Mouse (Mus musculus): ENCODE data around the gene Gm10477. TPM values are rescaled to one million over a fixed set of nuclear protein-coding genes. Genes with fewer than 3 reads are reported as not detected.

Gm10477 gene
- total and polyA plus RNA-seq, 3 experiments: not detected

DNA sequence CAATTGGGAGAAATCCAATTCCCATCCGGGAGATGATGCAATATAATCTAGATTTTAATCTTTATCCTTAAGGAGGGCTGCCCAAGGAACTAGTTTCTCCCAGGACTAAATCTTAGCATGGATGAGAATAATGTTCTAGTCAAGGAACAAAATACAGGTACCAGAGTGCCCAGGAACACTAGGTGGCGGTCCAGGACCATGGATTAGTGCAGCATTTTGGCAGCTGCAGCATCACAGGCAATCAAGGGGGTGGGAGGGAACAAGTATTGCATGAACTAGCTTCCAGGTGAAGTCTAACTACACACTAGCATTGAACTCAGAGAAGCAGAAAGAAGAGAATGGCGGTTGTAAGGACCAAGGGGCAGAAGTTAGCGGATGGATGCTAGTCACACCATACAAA lies 12.6 kb downstream of the Gm10477 start:
- Histone ChIP-seq H3K27ac (no peak overlapping the region), H3K9ac (ENCODE audit: low read depth, low read length) (no peak overlapping the region), H3K36me3 (ENCODE audit: control insufficient read depth, insufficient read depth, low read length) (no peaks in the 10 kb centered on the region), H3K4me3 (no peak overlapping the region), H3K79me2 (replicated peaks; ENCODE audit: control insufficient read depth, insufficient read depth, low read length) (no peaks in the 10 kb centered on the region), H3K4me1 (ENCODE audit: control insufficient read depth, insufficient read depth, low read length) (no peaks in the 10 kb centered on the region), H3K27me3 (ENCODE audit: control insufficient read depth, insufficient read depth, low read length) (no peaks in the 10 kb centered on the region)
- no peak for DNase-seq
- WGBS: 51% methylated on average over 4 of the region's 4 CpGs
- TF ChIP-seq CTCF (IDR thresholded peaks at IDR 0.05) (peak; percentile 37), EP300 (IDR thresholded peaks at IDR 0.05; ENCODE audit: insufficient read depth, low read depth, low read length) (no peak), POLR2A (IDR thresholded peaks at IDR 0.05; ENCODE audit: insufficient read depth, low read depth, low read length) (no peak)
- intact Hi-C loops (cut with DNase I): no loop called here

- H3K4me3 ChIP-seq: no peak within 1 kb of the TSS
- H3K27me3 ChIP-seq (ENCODE audit: control insufficient read depth, insufficient read depth, low read length): no peaks in the 10 kb centered on the region
- DNase-seq: no peak
- no peaks in the 10 kb centered on the region for H3K36me3 ChIP-seq (ENCODE audit: control insufficient read depth, insufficient read depth, low read length)
- no peaks in the 10 kb centered on the region for H3K79me2 ChIP-seq (replicated peaks; ENCODE audit: control insufficient read depth, insufficient read depth, low read length)
- TF ChIP-seq POLR2A (IDR thresholded peaks at IDR 0.05; ENCODE audit: insufficient read depth, low read depth, low read length) (no peak), EP300 (IDR thresholded peaks at IDR 0.05; ENCODE audit: insufficient read depth, low read depth, low read length) (no peak), CTCF (IDR thresholded peaks at IDR 0.05) (no peak)
- no peak within 1 kb of the TSS for H3K27ac ChIP-seq
- H3K4me1 ChIP-seq (ENCODE audit: control insufficient read depth, insufficient read depth, low read length): no peaks in the 10 kb centered on the region
- 76% methylated on average over 7 of the region's 7 CpGs for WGBS
- intact Hi-C loops (cut with DNase I): no loop called here
- no peak within 1 kb of the TSS for H3K9ac ChIP-seq (ENCODE audit: low read depth, low read length)
Measured at GRCm38 (mm10) chrX:56549506-56549905, 25.0 kb downstream of the Gm10477 start, which contains the start of gene Gm648. Gm648 (minus strand) TSS chrX:56549606.

GRCm38 (mm10) chrX:56553584-56553983 lies 29.0 kb downstream of the Gm10477 start:
- DNase-seq: no peak
- no peak overlapping the region for H3K9ac ChIP-seq (ENCODE audit: low read depth, low read length)
- no peaks in the 10 kb centered on the region for H3K4me1 ChIP-seq (ENCODE audit: control insufficient read depth, insufficient read depth, low read length)
- TF ChIP-seq POLR2A (IDR thresholded peaks at IDR 0.05; ENCODE audit: insufficient read depth, low read depth, low read length) (no peak), EP300 (IDR thresholded peaks at IDR 0.05; ENCODE audit: insufficient read depth, low read depth, low read length) (no peak), CTCF (IDR thresholded peaks at IDR 0.05) (no peak)
- H3K27ac ChIP-seq: no peak overlapping the region
- no peak overlapping the region for H3K4me3 ChIP-seq
- H3K79me2 ChIP-seq (replicated peaks; ENCODE audit: control insufficient read depth, insufficient read depth, low read length): no peaks in the 10 kb centered on the region
- 75% methylated on average over 3 of the region's 3 CpGs for WGBS
- intact Hi-C loops (cut with DNase I): no loop called here
- H3K36me3 ChIP-seq (ENCODE audit: control insufficient read depth, insufficient read depth, low read length): no peaks in the 10 kb centered on the region
- H3K27me3 ChIP-seq (ENCODE audit: control insufficient read depth, insufficient read depth, low read length): no peaks in the 10 kb centered on the region

- Histone ChIP-seq H3K4me3 (no peak overlapping the region), H3K27me3 (ENCODE audit: control insufficient read depth, insufficient read depth, low read length) (no peaks in the 10 kb centered on the region), H3K36me3 (ENCODE audit: control insufficient read depth, insufficient read depth, low read length) (no peaks in the 10 kb centered on the region), H3K9ac (ENCODE audit: low read depth, low read length) (no peak overlapping the region), H3K4me1 (ENCODE audit: control insufficient read depth, insufficient read depth, low read length) (no peaks in the 10 kb centered on the region), H3K27ac (no peak overlapping the region), H3K79me2 (replicated peaks; ENCODE audit: control insufficient read depth, insufficient read depth, low read length) (no peaks in the 10 kb centered on the region)
- WGBS: 23% methylated on average over 6 of the region's 6 CpGs
- TF ChIP-seq CTCF (IDR thresholded peaks at IDR 0.05) (peak; percentile 73), EP300 (IDR thresholded peaks at IDR 0.05; ENCODE audit: insufficient read depth, low read depth, low read length) (no peak)
- intact Hi-C loops (cut with DNase I): no loop called here
- peak; percentile 3 to 26 for DNase-seq
Measured at GRCm38 (mm10) chrX:56572465-56572864, 47.9 kb downstream of the Gm10477 start.

Other genes with a start within 250 kb of the Gm10477 start
- gene Zfp449, start 178.3 kb upstream of the Gm10477 start, total RNA-seq (2021): 1 to 10 TPM; 4.0 to 5.5 TPM
- gene Zfp449, start 178.3 kb upstream of the Gm10477 start, polyA plus RNA-seq (2012; rRNA removed): 1.4 and 2.3 TPM in 2 replicates
- under 1 TPM in 1 of 2 experiments, not detected in 1; 0.18 TPM for gene Smim10l2a, start 150.2 kb upstream of the Gm10477 start, total RNA-seq (2021)
- 0.20 and 0.35 TPM in 2 replicates for gene Smim10l2a, start 150.2 kb upstream of the Gm10477 start, polyA plus RNA-seq (2012; rRNA removed)
- under 1 TPM in 1 of 2 experiments, not detected in 1; 0.86 TPM for gene Gm2174, start 76.8 kb upstream of the Gm10477 start, total RNA-seq (2021)
- gene Gm2174, start 76.8 kb upstream of the Gm10477 start, polyA plus RNA-seq (2012; rRNA removed): 2.9 and 3.9 TPM in 2 replicates
- gene Ints6l, start 69.9 kb upstream of the Gm10477 start, total RNA-seq (2021): 1 to 10 TPM; 4.8 to 4.9 TPM
- gene Ints6l, start 69.9 kb upstream of the Gm10477 start, polyA plus RNA-seq (2012; rRNA removed): 10.9 and 20.8 TPM in 2 replicates
- gene Gm648, start 24.9 kb downstream of the Gm10477 start, total RNA-seq (2021): not detected
- gene Gm648, start 24.9 kb downstream of the Gm10477 start, polyA plus RNA-seq (2012; rRNA removed): not detected in 2 replicates
- gene Mmgt1, start 73.3 kb downstream of the Gm10477 start, total RNA-seq (2021): 10 to 100 TPM; 28.4 to 32.6 TPM
- 12.1 and 26.4 TPM in 2 replicates for gene Mmgt1, start 73.3 kb downstream of the Gm10477 start, polyA plus RNA-seq (2012; rRNA removed)
- gene Slc9a6, start 85.0 kb downstream of the Gm10477 start, total RNA-seq (2021): 10 to 100 TPM; 22.2 to 22.4 TPM
- 12.6 and 15.8 TPM in 2 replicates for gene Slc9a6, start 85.0 kb downstream of the Gm10477 start, polyA plus RNA-seq (2012; rRNA removed)
- gene Fhl1, start 207.0 kb downstream of the Gm10477 start, total RNA-seq (2021): 100 to 1,000 TPM; 111 to 140 TPM
- gene Fhl1, start 207.0 kb downstream of the Gm10477 start, polyA plus RNA-seq (2012; rRNA removed): 123 and 197 TPM in 2 replicates